Mouse (Mus musculus): Measurements from ENCODE around the gene Tomm20.
A peak's percentile ranks its signal among the peaks of the same experiment; 100 is the strongest.

Tomm20 gene

GRCm38 (mm10) chr8:126962871-126963270 lies 17.2 kb upstream of the Tomm20 start:
- DNase-seq (ENCODE audit: low read depth, low spot score), result no peak

- DNase-seq (ENCODE audit: low read depth, low spot score), result no peak
Observed at GRCm38 (mm10) chr8:126961516-126961915, 15.9 kb upstream of the Tomm20 start.

- no peak for DNase-seq (ENCODE audit: low read depth, low spot score)
Observed at GRCm38 (mm10) chr8:126951900-126952636, 6.4 kb upstream of the Tomm20 start.

GRCm38 (mm10) chr8:126949527-126949926 lies 3.9 kb upstream of the Tomm20 start:
- DNase-seq (ENCODE audit: low read depth, low spot score), result no peak

- DNase-seq (ENCODE audit: low read depth, low spot score), result no peak
Observed at GRCm38 (mm10) chr8:126946444-126946843, 800 bp upstream of the Tomm20 start.

GRCm38 (mm10) chr8:126944781-126945691 lies 608 bp downstream of the Tomm20 start:
- DNase-seq (ENCODE audit: low read depth, low spot score), result no peak

GRCm38 (mm10) chr8:126943565-126943964 lies 2.1 kb downstream of the Tomm20 start:
- DNase-seq (ENCODE audit: low read depth, low spot score), result no peak

- no peak for DNase-seq (ENCODE audit: low read depth, low spot score)
Observed at GRCm38 (mm10) chr8:126937337-126937736, 8.3 kb downstream of the Tomm20 start.

GRCm38 (mm10) chr8:126935932-126936331 lies 9.7 kb downstream of the Tomm20 start:
- DNase-seq (ENCODE audit: low read depth, low spot score), result no peak

- no peak for DNase-seq (ENCODE audit: low read depth, low spot score)
Observed at GRCm38 (mm10) chr8:126935387-126935786, 10.3 kb downstream of the Tomm20 start.

- no peak for DNase-seq (ENCODE audit: low read depth, low spot score)
Observed at GRCm38 (mm10) chr8:126932656-126933055, 13.0 kb downstream of the Tomm20 start.

- no peak for DNase-seq (ENCODE audit: low read depth, low spot score)
Observed at GRCm38 (mm10) chr8:126932249-126932648, 13.4 kb downstream of the Tomm20 start.

GRCm38 (mm10) chr8:126931720-126932119 lies 13.9 kb downstream of the Tomm20 start:
- no peak for DNase-seq (ENCODE audit: low read depth, low spot score)

GRCm38 (mm10) chr8:126929607-126930161 lies 16.0 kb downstream of the Tomm20 start:
- DNase-seq (ENCODE audit: low read depth, low spot score), result no peak

GRCm38 (mm10) chr8:126928755-126929505 lies 16.7 kb downstream of the Tomm20 start:
- no peak for DNase-seq (ENCODE audit: low read depth, low spot score)

- DNase-seq (ENCODE audit: low read depth, low spot score), result no peak
Observed at GRCm38 (mm10) chr8:126928028-126928427, 17.6 kb downstream of the Tomm20 start.

GRCm38 (mm10) chr8:126927058-126927457 lies 18.6 kb downstream of the Tomm20 start:
- DNase-seq (ENCODE audit: low read depth, low spot score), result no peak

- no peak for DNase-seq (ENCODE audit: low read depth, low spot score)
Observed at GRCm38 (mm10) chr8:126922981-126923380, 22.7 kb downstream of the Tomm20 start.

- DNase-seq (ENCODE audit: low read depth, low spot score), result no peak
Observed at GRCm38 (mm10) chr8:126921432-126921831, 24.2 kb downstream of the Tomm20 start.

GRCm38 (mm10) chr8:126920845-126921244 lies 24.8 kb downstream of the Tomm20 start:
- DNase-seq (ENCODE audit: low read depth, low spot score), result peak; percentile 65

- no peak for DNase-seq (ENCODE audit: low read depth, low spot score)
Observed at GRCm38 (mm10) chr8:126920386-126920785, 25.3 kb downstream of the Tomm20 start.

- no peak for DNase-seq (ENCODE audit: low read depth, low spot score)
Observed at GRCm38 (mm10) chr8:126919703-126920102, 25.9 kb downstream of the Tomm20 start.

Measured in brain, embryonic 18.5 days (tissue).